Mouse (Mus musculus) intestine, embryonic 14.5 days (tissue): ENCODE data around the gene Epb41l4b. TPM values are rescaled to one million over a fixed set of nuclear protein-coding genes. Genes with fewer than 3 reads are reported as not detected.
A peak's percentile ranks its signal among the peaks of the same experiment; 100 is the strongest.

ENCODE experiments used
- ATAC-seq: fragments of 200-750 bp; cut with Nextera tagmentation; replicated peaks from 2 replicates; pipeline ENCODE4 v1.8.0; 2017; ENCODE audit warnings: low read depth, moderate number of reproducible peaks, moderate TSS enrichment, moderate library complexity; ENCODE audit not compliant: low FRiP score, low TSS enrichment
- DNase-seq: peaks from one replicate; pipeline ENCODE4 v3.0.0-alpha.2; 2018; ENCODE audit warnings: low spot score
- H3K27ac ChIP-seq: fragments of 300-500 bp; sonication (generic); 2 replicates; pipeline ENCODE4 v1.5.1; 2014; ENCODE audit warnings: low read depth, mild to moderate bottlenecking, control low read depth
- H3K27me3 ChIP-seq: fragments of 300-500 bp; sonication (generic); replicated peaks from 2 replicates; pipeline ENCODE4 v1.6.1; 2014; ENCODE audit warnings: low read length, control low read depth; ENCODE audit not compliant: control insufficient read depth, insufficient read depth
- H3K36me3 ChIP-seq: fragments of 300-500 bp; sonication (generic); 2 replicates; pipeline ENCODE4 v1.6.1; 2014; ENCODE audit warnings: low read length, control low read depth; ENCODE audit not compliant: control insufficient read depth, insufficient read depth
- H3K4me1 ChIP-seq: fragments of 300-500 bp; sonication (generic); replicated peaks from 2 replicates; pipeline ENCODE4 v1.6.1; 2014; ENCODE audit warnings: low read length, control low read depth, mixed read lengths; ENCODE audit not compliant: control insufficient read depth, insufficient read depth
- H3K4me2 ChIP-seq: fragments of 300-500 bp; sonication (generic); 2 replicates; pipeline ENCODE4 v1.6.1; 2014; ENCODE audit warnings: low read length
- H3K4me3 ChIP-seq: fragments of 300-500 bp; sonication (generic); 2 replicates; pipeline ENCODE4 v1.5.1; 2014; ENCODE audit warnings: low read depth, low read length, control low read depth, mixed read lengths
- H3K9ac ChIP-seq: fragments of 300-500 bp; sonication (generic); 2 replicates; pipeline ENCODE4 v1.6.1; 2014; ENCODE audit warnings: mild to moderate bottlenecking, low read length
- H3K9me3 ChIP-seq: fragments of 300-500 bp; sonication (generic); 2 replicates; pipeline ENCODE4 v1.6.1; 2016; ENCODE audit warnings: low read length, control low read depth; ENCODE audit not compliant: control insufficient read depth
- WGBS: fragments of 180-500 bp; shearing (Covaris S2); extraction: QIAGEN DNeasy Blood & Tissue Kit; methylation state at CpG from one replicate; pipeline ENCODE4 v1.1.7; 2014; 5-methylcytosine and 5-hydroxymethylcytosine counted together
- polyA plus RNA-seq: library from polyadenylated mRNA; unstranded; fragments of >200 nt; fragmentation: Nextera tagmentation; extraction: Ambion mirVana; gene quantifications from 2 replicates; pipeline ENCODE4 v1.2.1, GENCODE M21; 2014

Gene Epb41l4b
- polyA plus RNA-seq, 1 experiment from 2014 or later, result 19.6 TPM

GRCm38 (mm10) chr4:57129718-57130515 lies 13.3 kb downstream of the Epb41l4b start:
- Histone ChIP-seq H3K9ac (no peak overlapping the region), H3K4me1 (no peaks in the 10 kb centered on the region; the same call in 1 of the 2 replicates), H3K9me3 (no peaks in the 10 kb centered on the region), H3K36me3 (no peaks in the 10 kb centered on the region), H3K27me3 (no peaks in the 10 kb centered on the region), H3K4me3 (no peak overlapping the region), H3K4me2 (no peak overlapping the region), H3K27ac (peak overlapping the region; percentile 36)
- ATAC-seq (peak; percentile 88), DNase-seq (peak; percentile 80)
- WGBS, result 49% methylated on average over 11 of the region's 11 CpGs

- ATAC-seq, result peak; percentile 25; the same call in 1 of the 2 replicates
- no peaks in the 10 kb centered on the region for H3K9me3 ChIP-seq
- DNase-seq, result no peak
- peak overlapping the region; percentile 62 for H3K27ac ChIP-seq
- H3K27me3 ChIP-seq, result no peaks in the 10 kb centered on the region
- H3K4me1 ChIP-seq, result 0 out of 2 replicates have a peak, but pooled peaks cover 8% of the 10 kb centered on the region
- peak overlapping the region; percentile 15 for H3K4me2 ChIP-seq
- H3K36me3 ChIP-seq, result no peaks in the 10 kb centered on the region
- WGBS, result 29% methylated on average over 11 of the region's 11 CpGs
- no peak overlapping the region for H3K4me3 ChIP-seq
- no peak overlapping the region for H3K9ac ChIP-seq
Observed at GRCm38 (mm10) chr4:57123003-57123402, 20.2 kb downstream of the Epb41l4b start.

GRCm38 (mm10) chr4:57122166-57122565 lies 21.1 kb downstream of the Epb41l4b start:
- Histone ChIP-seq H3K9ac (no peak overlapping the region), H3K27ac (no peak overlapping the region; the same call in 1 of the 2 replicates), H3K4me2 (no peak overlapping the region), H3K36me3 (no peaks in the 10 kb centered on the region), H3K4me3 (no peak overlapping the region), H3K4me1 (0 out of 2 replicates have a peak, but pooled peaks cover 8% of the 10 kb centered on the region), H3K9me3 (no peaks in the 10 kb centered on the region), H3K27me3 (no peaks in the 10 kb centered on the region)
- no peak for ATAC-seq
- WGBS, result 77% methylated on average over 3 of the region's 3 CpGs
- DNase-seq, result no peak

- ATAC-seq (0 out of 2 replicates have a peak, but pooled peaks have one; percentile 20), DNase-seq (no peak)
Observed at GRCm38 (mm10) chr4:57120563-57120962, 22.7 kb downstream of the Epb41l4b start.

GRCm38 (mm10) chr4:57119976-57120375 lies 23.3 kb downstream of the Epb41l4b start:
- H3K27me3 ChIP-seq, result no peaks in the 10 kb centered on the region
- no peak overlapping the region for H3K4me3 ChIP-seq
- no peak overlapping the region for H3K27ac ChIP-seq
- H3K9me3 ChIP-seq, result no peaks in the 10 kb centered on the region
- no peak overlapping the region for H3K9ac ChIP-seq
- H3K4me2 ChIP-seq, result no peak overlapping the region
- WGBS, result 82% methylated on average over 6 of the region's 6 CpGs
- H3K4me1 ChIP-seq, result 0 out of 2 replicates have a peak, but pooled peaks cover 8% of the 10 kb centered on the region
- no peaks in the 10 kb centered on the region for H3K36me3 ChIP-seq
- ATAC-seq (no peak), DNase-seq (no peak)

More at GRCm38 (mm10) chr4:57120563-57120962, 22.7 kb downstream of the Epb41l4b start:
- no peak overlapping the region for H3K9ac ChIP-seq
- no peak overlapping the region for H3K27ac ChIP-seq
- H3K4me1 ChIP-seq, result 0 out of 2 replicates have a peak, but pooled peaks cover 8% of the 10 kb centered on the region
- no peaks in the 10 kb centered on the region for H3K27me3 ChIP-seq
- 47% methylated on average over 2 of the region's 2 CpGs for WGBS
- H3K9me3 ChIP-seq, result no peaks in the 10 kb centered on the region
- H3K4me3 ChIP-seq, result no peak overlapping the region
- H3K36me3 ChIP-seq, result no peaks in the 10 kb centered on the region
- no peak overlapping the region for H3K4me2 ChIP-seq

GRCm38 (mm10) chr4:57118883-57119282 lies 24.4 kb downstream of the Epb41l4b start:
- DNase-seq (no peak), ATAC-seq (no peak)
- H3K9me3 ChIP-seq, result no peaks in the 10 kb centered on the region
- no peak overlapping the region for H3K27ac ChIP-seq
- H3K27me3 ChIP-seq, result no peaks in the 10 kb centered on the region
- WGBS, result 81% methylated on average over 3 of the region's 3 CpGs
- H3K4me3 ChIP-seq, result no peak overlapping the region
- H3K9ac ChIP-seq, result no peak overlapping the region
- H3K4me2 ChIP-seq, result no peak overlapping the region
- 0 out of 2 replicates have a peak, but pooled peaks cover 8% of the 10 kb centered on the region for H3K4me1 ChIP-seq
- no peaks in the 10 kb centered on the region for H3K36me3 ChIP-seq

GRCm38 (mm10) chr4:57116278-57116677 lies 27.0 kb downstream of the Epb41l4b start:
- no peak overlapping the region for H3K27ac ChIP-seq
- H3K9me3 ChIP-seq, result no peaks in the 10 kb centered on the region
- ATAC-seq, result no peak
- no peak for DNase-seq
- H3K4me2 ChIP-seq, result no peak overlapping the region
- no peaks in the 10 kb centered on the region for H3K27me3 ChIP-seq
- 90% methylated on average over 6 of the region's 6 CpGs for WGBS
- no peak overlapping the region for H3K4me3 ChIP-seq
- no peaks in the 10 kb centered on the region for H3K36me3 ChIP-seq
- no peak overlapping the region for H3K9ac ChIP-seq
- no peaks in the 10 kb centered on the region for H3K4me1 ChIP-seq

- no peak for ATAC-seq
- no peak overlapping the region for H3K4me3 ChIP-seq
Observed at GRCm38 (mm10) chr4:57114617-57115592, 28.3 kb downstream of the Epb41l4b start.

More at GRCm38 (mm10) chr4:57114617-57115592, 28.3 kb downstream of the Epb41l4b start:
- no peaks in the 10 kb centered on the region for H3K27me3 ChIP-seq
- no peak overlapping the region for H3K4me2 ChIP-seq
- 73% methylated on average over 19 of the region's 19 CpGs for WGBS
- DNase-seq, result no peak
- no peaks in the 10 kb centered on the region for H3K4me1 ChIP-seq
- no peaks in the 10 kb centered on the region for H3K9me3 ChIP-seq
- no peaks in the 10 kb centered on the region for H3K36me3 ChIP-seq
- H3K27ac ChIP-seq, result no peak overlapping the region
- H3K9ac ChIP-seq, result no peak overlapping the region
